Mouse (Mus musculus) midbrain, embryonic 12.5 days (tissue): ENCODE results near the gene Slc22a4. TPM values are rescaled to one million over a fixed set of nuclear protein-coding genes. Genes with fewer than 3 reads are reported as not detected.
A peak's percentile ranks its signal among the peaks of the same experiment; 100 is the strongest.
"Not testable (repeated sequence)": the region's sequence is repeated elsewhere in the genome, so short reads cannot be mapped to it uniquely, and the experiment has no call there.

Experiments
- ATAC-seq: fragments of 200-750 bp; cut with Nextera tagmentation; 2 replicates; pipeline ENCODE4 v1.8.0; 2017; ENCODE audit warnings: low read depth, moderate TSS enrichment, moderate library complexity; ENCODE audit not compliant: low FRiP score
- H3K27ac ChIP-seq: fragments of 300-500 bp; sonication (generic); replicated peaks from 2 replicates; pipeline ENCODE4 v1.5.1; 2016; ENCODE audit warnings: mild to moderate bottlenecking
- H3K27me3 ChIP-seq: fragments of 300-500 bp; sonication (generic); 2 replicates; pipeline ENCODE4 v1.6.1; 2016; ENCODE audit warnings: mild to moderate bottlenecking
- H3K36me3 ChIP-seq: fragments of 300-500 bp; sonication (generic); 2 replicates; pipeline ENCODE4 v1.6.1; 2016
- H3K4me1 ChIP-seq: fragments of 300-500 bp; sonication (generic); 2 replicates; pipeline ENCODE4 v1.6.1; 2016
- H3K4me2 ChIP-seq: fragments of 300-500 bp; sonication (generic); replicated peaks from 2 replicates; pipeline ENCODE4 v1.6.1; 2016; ENCODE audit warnings: mild to moderate bottlenecking, moderate library complexity
- H3K4me3 ChIP-seq: fragments of 300-500 bp; sonication (generic); 2 replicates; pipeline ENCODE4 v1.5.1; 2016; ENCODE audit warnings: mild to moderate bottlenecking
- H3K9ac ChIP-seq: fragments of 300-500 bp; sonication (generic); replicated peaks from 2 replicates; pipeline ENCODE4 v1.6.1; 2016; ENCODE audit warnings: mild to moderate bottlenecking, moderate library complexity
- H3K9me3 ChIP-seq: fragments of 300-500 bp; sonication (generic); 2 replicates; pipeline ENCODE4 v1.6.1; 2016; ENCODE audit warnings: mild to moderate bottlenecking
- WGBS: fragments of 180-500 bp; shearing (Covaris S2); methylation state at CpG from one replicate; pipeline ENCODE4 v1.1.7; 2016; 5-methylcytosine and 5-hydroxymethylcytosine counted together
- polyA plus RNA-seq: library from polyadenylated mRNA; unstranded; fragments of >200 nt; fragmentation: Nextera tagmentation; extraction: Ambion mirVana; gene quantifications from 2 replicates; pipeline ENCODE4 v1.2.1, GENCODE M21; 2016

Gene Slc22a4
- polyA plus RNA-seq, 1 experiment from 2014 or later = 2.1 TPM

GRCm38 (mm10) chr11:54054257-54054656 lies 26.4 kb upstream of the Slc22a4 start:
- no peak overlapping the region for H3K4me2 ChIP-seq
- WGBS = 33% methylated on average over 6 of the region's 6 CpGs
- H3K36me3 ChIP-seq = no peaks in the 10 kb centered on the region
- H3K9me3 ChIP-seq = no peaks in the 10 kb centered on the region
- no peaks in the 10 kb centered on the region for H3K27me3 ChIP-seq
- no peak overlapping the region for H3K27ac ChIP-seq
- no peak for ATAC-seq
- no peak overlapping the region for H3K4me3 ChIP-seq
- H3K9ac ChIP-seq = no peak overlapping the region
- peaks cover 22% of the 10 kb centered on the region for H3K4me1 ChIP-seq

- no peak overlapping the region for H3K4me2 ChIP-seq
- no peak overlapping the region for H3K9ac ChIP-seq
- H3K9me3 ChIP-seq = no peaks in the 10 kb centered on the region
- WGBS = 90% methylated on average over 7 of the region's 7 CpGs
- no peak overlapping the region for H3K4me3 ChIP-seq
- ATAC-seq = no peak
- no peaks in the 10 kb centered on the region for H3K27me3 ChIP-seq
- H3K36me3 ChIP-seq = no peaks in the 10 kb centered on the region
- H3K4me1 ChIP-seq = peaks cover 10% of the 10 kb centered on the region
- no peak overlapping the region for H3K27ac ChIP-seq
These were observed 25.2 kb upstream of the Slc22a4 start for GRCm38 (mm10) chr11:54053090-54053489.

GRCm38 (mm10) chr11:54052128-54052527 lies 24.2 kb upstream of the Slc22a4 start:
- Histone ChIP-seq H3K9ac (no peak overlapping the region), H3K4me1 (peaks cover under 1% of the 10 kb centered on the region), H3K27me3 (no peaks in the 10 kb centered on the region), H3K36me3 (no peaks in the 10 kb centered on the region), H3K9me3 (no peaks in the 10 kb centered on the region), H3K4me2 (no peak overlapping the region), H3K27ac (no peak overlapping the region), H3K4me3 (no peak overlapping the region)
- 90% methylated on average over 5 of the region's 5 CpGs for WGBS
- ATAC-seq = no peak

- 84% methylated on average over 7 of the region's 7 CpGs for WGBS
These were observed 23.3 kb upstream of the Slc22a4 start for GRCm38 (mm10) chr11:54051161-54051560.

GRCm38 (mm10) chr11:54050205-54050604 lies 22.3 kb upstream of the Slc22a4 start:
- Histone ChIP-seq H3K36me3 (no peaks in the 10 kb centered on the region), H3K4me1 (no peaks in the 10 kb centered on the region), H3K4me2 (no peak overlapping the region), H3K9ac (no peak overlapping the region), H3K4me3 (no peak overlapping the region), H3K27ac (no peak overlapping the region), H3K9me3 (no peaks in the 10 kb centered on the region), H3K27me3 (no peaks in the 10 kb centered on the region)
- ATAC-seq = no peak
- WGBS = 78% methylated on average over 2 of the region's 2 CpGs

More at GRCm38 (mm10) chr11:54051161-54051560, 23.3 kb upstream of the Slc22a4 start:
- Histone ChIP-seq H3K4me3 (no peak overlapping the region), H3K4me1 (no peaks in the 10 kb centered on the region), H3K9ac (no peak overlapping the region), H3K27ac (no peak overlapping the region), H3K4me2 (no peak overlapping the region), H3K36me3 (no peaks in the 10 kb centered on the region), H3K9me3 (no peaks in the 10 kb centered on the region), H3K27me3 (no peaks in the 10 kb centered on the region)
- no peak for ATAC-seq

GRCm38 (mm10) chr11:54040676-54041075 lies 12.8 kb upstream of the Slc22a4 start:
- WGBS = 95% methylated on average over 6 of the region's 6 CpGs
- no peak overlapping the region for H3K4me3 ChIP-seq
- H3K4me1 ChIP-seq = no peaks in the 10 kb centered on the region
- ATAC-seq = no peak
- no peaks in the 10 kb centered on the region for H3K27me3 ChIP-seq
- no peaks in the 10 kb centered on the region for H3K9me3 ChIP-seq
- H3K4me2 ChIP-seq = no peak overlapping the region
- no peak overlapping the region for H3K9ac ChIP-seq
- no peak overlapping the region for H3K27ac ChIP-seq
- H3K36me3 ChIP-seq = no peaks in the 10 kb centered on the region

- H3K9ac ChIP-seq, H3K4me2 ChIP-seq, H3K4me3 ChIP-seq, H3K9me3 ChIP-seq, H3K36me3 ChIP-seq, H3K4me1 ChIP-seq, ATAC-seq, H3K27ac ChIP-seq: not testable (repeated sequence)
- peaks cover 17% of the 10 kb centered on the region for H3K27me3 ChIP-seq
- 100% methylated on average over 1 of the region's 3 CpGs for whole genome bisulfite sequencing
These were observed 5.0 kb upstream of the Slc22a4 start for GRCm38 (mm10) chr11:54032872-54033271.

- no peak overlapping the region for H3K4me3 ChIP-seq
- H3K9ac ChIP-seq = peak overlapping the region; percentile 61; the same call in 1 of the 2 replicates
- no peaks in the 10 kb centered on the region for H3K9me3 ChIP-seq
- H3K4me2 ChIP-seq = peak overlapping the region; percentile 88
- H3K27ac ChIP-seq = no peak overlapping the region
- no peak for ATAC-seq
- WGBS = 81% methylated on average over 4 of the region's 4 CpGs
- peaks cover 45% of the 10 kb centered on the region for H3K27me3 ChIP-seq
- H3K36me3 ChIP-seq = no peaks in the 10 kb centered on the region
- H3K4me1 ChIP-seq = peaks cover 8% of the 10 kb centered on the region
These were observed 1.1 kb upstream of the Slc22a4 start for GRCm38 (mm10) chr11:54028997-54029396.

GRCm38 (mm10) chr11:54027131-54028043 lies 503 bp downstream of the Slc22a4 start:
- Histone ChIP-seq H3K27ac (no peak overlapping the region), H3K27me3 (peaks cover 45% of the 10 kb centered on the region), H3K4me3 (peak overlapping the region; percentile 51), H3K36me3 (no peaks in the 10 kb centered on the region), H3K9ac (peak overlapping the region; percentile 61), H3K4me1 (peaks cover 8% of the 10 kb centered on the region), H3K4me2 (peak overlapping the region; percentile 88), H3K9me3 (no peaks in the 10 kb centered on the region)
- 16% methylated on average over 31 of the region's 31 CpGs for WGBS
- ATAC-seq = no peak

GRCm38 (mm10) chr11:54026491-54027041 lies 1.3 kb downstream of the Slc22a4 start:
- Histone ChIP-seq H3K4me2 (no peak overlapping the region), H3K9me3 (no peaks in the 10 kb centered on the region), H3K4me3 (no peak overlapping the region), H3K36me3 (no peaks in the 10 kb centered on the region), H3K27me3 (peaks cover 45% of the 10 kb centered on the region), H3K27ac (no peak overlapping the region), H3K4me1 (peaks cover 8% of the 10 kb centered on the region), H3K9ac (no peak overlapping the region)
- no peak for ATAC-seq
- WGBS = 89% methylated on average over 1 of the region's 1 CpGs

GRCm38 (mm10) chr11:54021396-54022093 lies 6.3 kb downstream of the Slc22a4 start:
- H3K9ac ChIP-seq = no peak overlapping the region
- no peaks in the 10 kb centered on the region for H3K9me3 ChIP-seq
- H3K4me1 ChIP-seq = no peaks in the 10 kb centered on the region
- no peak overlapping the region for H3K4me3 ChIP-seq
- 87% methylated on average over 5 of the region's 5 CpGs for WGBS
- no peak for ATAC-seq
- no peaks in the 10 kb centered on the region for H3K36me3 ChIP-seq
- no peak overlapping the region for H3K27ac ChIP-seq
- peaks cover 14% of the 10 kb centered on the region for H3K27me3 ChIP-seq
- no peak overlapping the region for H3K4me2 ChIP-seq
